Mouse (Mus musculus): ENCODE data around the gene Mamstr.

The Mamstr gene

GRCm38 (mm10) chr7:45689099-45689498 lies 49.3 kb downstream of the Mamstr start:
- DNase-seq (ENCODE audit: extremely low read depth, insufficient read length, low spot score) = no peak

GRCm38 (mm10) chr7:45689800-45690199 lies 50.0 kb downstream of the Mamstr start:
- DNase-seq (ENCODE audit: extremely low read depth, insufficient read length, low spot score) = no peak

GRCm38 (mm10) chr7:45692364-45692763 lies 52.6 kb downstream of the Mamstr start:
- DNase-seq (ENCODE audit: extremely low read depth, insufficient read length, low spot score) = no peak

- no peak for DNase-seq (ENCODE audit: extremely low read depth, insufficient read length, low spot score)
These were observed 54.3 kb downstream of the Mamstr start, which contains the start of gene Sec1 for GRCm38 (mm10) chr7:45693921-45694591. TSS of gene Sec1 (minus strand) at chr7:45694402.

GRCm38 (mm10) chr7:45695098-45695497 lies 55.3 kb downstream of the Mamstr start:
- no peak for DNase-seq (ENCODE audit: extremely low read depth, insufficient read length, low spot score)
